Mouse (Mus musculus) liver, embryonic 11.5 days (tissue): ENCODE data around the gene Zfp3. TPM values are rescaled to one million over a fixed set of nuclear protein-coding genes. Genes with fewer than 3 reads are reported as not detected.

Experiments used
- ATAC-seq: fragments of 200-750 bp; cut with Nextera tagmentation; replicated peaks from 2 replicates; pipeline ENCODE4 v1.8.0; 2017; ENCODE audit warnings: moderate number of reproducible peaks, mild to moderate bottlenecking, moderate TSS enrichment, moderate library complexity; ENCODE audit not compliant: low FRiP score
- DNase-seq: peaks from one replicate; pipeline ENCODE4 v3.0.0-alpha.2; 2017; ENCODE audit warnings: low spot score
- H3K27ac ChIP-seq: fragments of 300-500 bp; sonication (generic); 2 replicates; pipeline ENCODE4 v1.5.1; 2014; ENCODE audit warnings: mild to moderate bottlenecking, low read depth, low read length, control low read depth
- H3K27me3 ChIP-seq: fragments of 300-500 bp; sonication (generic); replicated peaks from 2 replicates; pipeline ENCODE4 v1.6.1; 2014; ENCODE audit warnings: low read length, mixed read lengths; ENCODE audit not compliant: control insufficient read depth, insufficient read depth
- H3K36me3 ChIP-seq: fragments of 300-500 bp; sonication (generic); 2 replicates; pipeline ENCODE4 v1.6.1; 2014; ENCODE audit warnings: mild to moderate bottlenecking, low read length, moderate library complexity, mixed read lengths; ENCODE audit not compliant: control insufficient read depth, insufficient read depth
- H3K4me1 ChIP-seq: fragments of 300-500 bp; sonication (generic); replicated peaks from 2 replicates; pipeline ENCODE4 v1.6.1; 2014; ENCODE audit warnings: low read length, mixed read lengths; ENCODE audit not compliant: control insufficient read depth, insufficient read depth
- H3K4me2 ChIP-seq: fragments of 300-500 bp; sonication (generic); 2 replicates; pipeline ENCODE4 v1.6.1; 2014; ENCODE audit warnings: mild to moderate bottlenecking, control low read depth, moderate library complexity
- H3K4me3 ChIP-seq: fragments of 300-500 bp; sonication (generic); 2 replicates; pipeline ENCODE4 v1.5.1; 2014; ENCODE audit warnings: low read depth, low read length, control low read depth
- H3K9ac ChIP-seq: fragments of 300-500 bp; sonication (generic); 2 replicates; pipeline ENCODE4 v1.6.1; 2014; ENCODE audit warnings: low read depth, low read length, control low read depth
- H3K9me3 ChIP-seq: fragments of 300-500 bp; sonication (generic); 2 replicates; pipeline ENCODE4 v1.6.1; 2016; ENCODE audit warnings: low read length, inconsistent platforms, mixed read lengths; ENCODE audit not compliant: control insufficient read depth
- WGBS: fragments of 180-500 bp; shearing (Covaris S2); extraction: QIAGEN DNeasy Blood & Tissue Kit; methylation state at CpG from one replicate; pipeline ENCODE4 v1.1.7; 2014; 5-methylcytosine and 5-hydroxymethylcytosine counted together
- polyA plus RNA-seq: library from polyadenylated mRNA; unstranded; fragments of >200 nt; fragmentation: Nextera tagmentation; extraction: Ambion mirVana; gene quantifications from 2 replicates; pipeline ENCODE4 v1.2.1, GENCODE M21; 2014

The Zfp3 gene
- polyA plus RNA-seq, 1 experiment from 2014 or later = 4.0 TPM

DNA sequence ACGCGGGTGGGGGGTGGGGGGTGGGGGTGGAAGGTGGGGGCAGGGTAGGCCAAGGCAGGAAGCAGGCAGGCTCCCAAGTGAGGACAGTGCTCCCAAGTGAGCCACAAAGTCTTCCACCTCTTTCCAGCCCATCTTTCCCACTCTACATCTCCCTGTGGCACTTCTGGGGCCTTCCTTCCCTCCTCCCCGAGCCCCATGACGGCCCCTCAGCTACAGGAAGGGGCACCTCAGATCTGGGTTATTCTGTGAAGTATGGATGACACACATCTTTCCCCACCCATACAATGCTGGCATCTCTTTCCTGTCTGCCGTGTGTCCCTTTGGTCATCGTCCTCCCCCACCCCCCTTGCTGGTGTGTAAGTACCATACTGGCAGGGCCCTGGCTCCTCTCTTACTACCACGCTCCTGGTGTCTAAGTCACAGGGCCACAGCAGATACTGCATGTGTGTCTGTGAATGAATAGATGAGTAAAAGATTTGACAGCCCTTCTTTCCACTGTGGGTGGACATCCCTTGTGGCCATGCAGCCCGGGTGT is 41.7 kb downstream of the Zfp3 start:
- Histone ChIP-seq H3K4me1 (no peaks in the 10 kb centered on the region), H3K27me3 (no peaks in the 10 kb centered on the region), H3K4me3 (no peak overlapping the region), H3K4me2 (no peak overlapping the region; the same call in 1 of the 2 replicates), H3K36me3 (no peaks in the 10 kb centered on the region), H3K27ac (no peak overlapping the region), H3K9me3 (no peaks in the 10 kb centered on the region), H3K9ac (no peak overlapping the region)
- no peak for DNase-seq
- no peak for ATAC-seq
- 48% methylated on average over 8 of the region's 8 CpGs for WGBS

DNA sequence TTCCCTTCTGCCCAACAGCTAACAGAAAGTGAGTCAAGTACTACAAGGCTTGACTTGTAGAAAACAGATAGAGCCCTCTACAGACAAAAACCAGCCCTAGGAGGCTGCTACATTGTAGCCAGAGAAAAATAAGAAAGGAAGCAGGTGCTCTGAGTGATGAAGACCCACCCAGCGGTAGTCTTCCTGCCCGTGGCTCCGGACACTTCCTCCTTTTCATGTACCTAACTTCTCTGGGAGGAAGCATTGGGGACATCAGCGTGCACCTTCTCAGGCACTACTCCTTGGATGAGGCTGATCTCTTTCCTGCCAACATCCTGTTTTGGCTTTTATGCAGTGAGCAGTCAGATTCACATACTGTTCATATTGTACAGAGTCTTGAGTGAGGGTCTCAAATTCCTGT is 42.7 kb downstream of the Zfp3 start:
- H3K36me3 ChIP-seq = no peaks in the 10 kb centered on the region
- no peaks in the 10 kb centered on the region for H3K27me3 ChIP-seq
- DNase-seq (no peak), ATAC-seq (no peak)
- no peak overlapping the region for H3K4me2 ChIP-seq
- no peaks in the 10 kb centered on the region for H3K4me1 ChIP-seq
- no peaks in the 10 kb centered on the region for H3K9me3 ChIP-seq
- WGBS = 41% methylated on average over 4 of the region's 4 CpGs
- no peak overlapping the region for H3K9ac ChIP-seq
- H3K4me3 ChIP-seq = no peak overlapping the region
- H3K27ac ChIP-seq = no peak overlapping the region

DNA sequence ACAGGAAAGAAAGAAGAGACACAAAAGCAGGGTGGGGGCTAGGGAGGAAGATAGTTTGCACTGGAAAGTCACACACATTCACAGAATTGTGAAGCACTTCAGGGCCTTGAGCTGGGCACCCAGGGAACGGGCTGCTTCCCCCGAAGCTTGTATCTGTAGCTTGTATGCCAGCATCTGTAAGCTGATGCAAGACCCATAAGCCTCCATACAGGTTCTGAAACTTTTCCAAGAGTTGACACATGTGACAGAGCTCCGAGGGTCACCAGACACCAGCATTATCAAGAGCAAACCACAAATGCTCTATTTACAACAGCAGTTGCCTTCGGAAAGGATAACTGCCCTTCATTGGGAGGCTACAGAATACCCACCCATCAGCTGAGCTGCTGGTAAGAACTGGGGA is 43.6 kb downstream of the Zfp3 start:
- ATAC-seq (no peak), DNase-seq (no peak)
- Histone ChIP-seq H3K4me1 (no peaks in the 10 kb centered on the region), H3K4me3 (no peak overlapping the region), H3K27me3 (no peaks in the 10 kb centered on the region), H3K9ac (no peak overlapping the region), H3K36me3 (no peaks in the 10 kb centered on the region), H3K4me2 (no peak overlapping the region), H3K9me3 (no peaks in the 10 kb centered on the region), H3K27ac (no peak overlapping the region)
- WGBS = 70% methylated on average over 4 of the region's 4 CpGs

DNA sequence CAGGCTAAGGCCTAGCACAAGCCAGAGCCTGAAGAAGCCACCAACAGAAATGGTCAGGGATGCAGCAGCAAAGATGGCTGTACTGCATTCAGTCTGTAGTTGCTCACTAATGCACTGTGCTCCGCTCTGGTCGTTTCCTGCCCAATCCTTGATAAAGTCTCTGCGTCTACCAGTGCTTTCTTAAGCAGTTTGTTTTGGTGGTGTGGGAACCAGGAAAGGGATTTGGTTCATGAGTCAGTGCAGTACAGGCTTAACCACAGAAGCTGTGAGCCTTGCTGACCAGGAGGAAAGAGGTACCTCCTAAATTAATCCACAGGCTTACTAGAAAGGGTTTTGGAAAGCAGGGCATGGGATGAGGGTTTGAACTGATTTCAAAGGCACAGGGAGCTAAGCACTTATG is 44.1 kb downstream of the Zfp3 start:
- no peak for DNase-seq
- ATAC-seq = no peak
- Histone ChIP-seq H3K27ac (no peak overlapping the region), H3K4me3 (no peak overlapping the region), H3K9ac (no peak overlapping the region), H3K36me3 (no peaks in the 10 kb centered on the region), H3K4me2 (no peak overlapping the region), H3K27me3 (no peaks in the 10 kb centered on the region), H3K4me1 (no peaks in the 10 kb centered on the region), H3K9me3 (no peaks in the 10 kb centered on the region)
- WGBS = 48% methylated on average over 3 of the region's 3 CpGs

DNA sequence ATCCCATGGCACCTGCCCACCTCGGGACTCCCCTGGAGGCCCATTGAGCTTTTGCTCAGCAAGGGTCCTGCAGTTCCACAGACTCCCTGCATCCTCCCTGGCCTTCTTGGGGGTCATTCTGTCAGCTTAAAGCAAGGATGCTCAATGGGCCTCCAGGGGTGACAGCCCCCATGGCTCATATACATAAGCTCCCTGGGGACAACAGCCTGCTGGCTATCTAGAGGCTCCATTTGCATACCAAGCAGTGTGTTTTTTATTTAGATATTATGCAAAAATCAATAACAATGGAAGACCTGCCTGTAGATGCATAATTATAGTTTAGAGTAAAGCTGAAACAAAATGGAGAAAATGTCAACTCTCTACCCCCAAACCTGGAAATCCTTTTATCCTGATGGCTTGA is 45.0 kb downstream of the Zfp3 start:
- no peaks in the 10 kb centered on the region for H3K36me3 ChIP-seq
- no peak overlapping the region for H3K27ac ChIP-seq
- H3K4me3 ChIP-seq = no peak overlapping the region
- no peak overlapping the region for H3K9ac ChIP-seq
- H3K27me3 ChIP-seq = no peaks in the 10 kb centered on the region
- H3K9me3 ChIP-seq = no peaks in the 10 kb centered on the region
- ATAC-seq = no peak
- WGBS = 50% methylated on average over 1 of the region's 1 CpGs
- no peak overlapping the region for H3K4me2 ChIP-seq
- H3K4me1 ChIP-seq = no peaks in the 10 kb centered on the region
- no peak for DNase-seq

DNA sequence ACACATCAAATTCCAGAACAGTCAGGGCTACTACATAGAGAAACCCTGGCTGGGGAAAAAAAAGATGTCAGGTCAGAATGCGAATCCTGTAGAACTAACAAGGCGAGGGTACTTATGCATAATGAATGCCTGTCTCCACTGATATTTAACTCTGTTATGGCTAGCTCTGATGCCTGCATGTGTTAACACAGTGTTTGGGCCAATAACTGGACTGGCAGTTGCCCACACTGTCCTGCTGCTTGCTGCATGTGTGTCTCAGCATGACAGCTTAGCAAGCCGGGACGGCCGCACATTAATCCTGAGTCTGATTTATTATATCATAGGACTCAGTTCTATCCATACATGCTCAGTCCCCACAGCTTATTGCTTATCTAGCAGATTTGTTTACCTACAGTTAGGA is 47.0 kb downstream of the Zfp3 start:
- Histone ChIP-seq H3K4me1 (no peaks in the 10 kb centered on the region), H3K9ac (no peak overlapping the region), H3K4me2 (no peak overlapping the region), H3K36me3 (no peaks in the 10 kb centered on the region), H3K9me3 (no peaks in the 10 kb centered on the region), H3K27ac (no peak overlapping the region), H3K27me3 (no peaks in the 10 kb centered on the region), H3K4me3 (no peak overlapping the region)
- DNase-seq (no peak), ATAC-seq (no peak)
- 85% methylated on average over 5 of the region's 5 CpGs for WGBS

DNA sequence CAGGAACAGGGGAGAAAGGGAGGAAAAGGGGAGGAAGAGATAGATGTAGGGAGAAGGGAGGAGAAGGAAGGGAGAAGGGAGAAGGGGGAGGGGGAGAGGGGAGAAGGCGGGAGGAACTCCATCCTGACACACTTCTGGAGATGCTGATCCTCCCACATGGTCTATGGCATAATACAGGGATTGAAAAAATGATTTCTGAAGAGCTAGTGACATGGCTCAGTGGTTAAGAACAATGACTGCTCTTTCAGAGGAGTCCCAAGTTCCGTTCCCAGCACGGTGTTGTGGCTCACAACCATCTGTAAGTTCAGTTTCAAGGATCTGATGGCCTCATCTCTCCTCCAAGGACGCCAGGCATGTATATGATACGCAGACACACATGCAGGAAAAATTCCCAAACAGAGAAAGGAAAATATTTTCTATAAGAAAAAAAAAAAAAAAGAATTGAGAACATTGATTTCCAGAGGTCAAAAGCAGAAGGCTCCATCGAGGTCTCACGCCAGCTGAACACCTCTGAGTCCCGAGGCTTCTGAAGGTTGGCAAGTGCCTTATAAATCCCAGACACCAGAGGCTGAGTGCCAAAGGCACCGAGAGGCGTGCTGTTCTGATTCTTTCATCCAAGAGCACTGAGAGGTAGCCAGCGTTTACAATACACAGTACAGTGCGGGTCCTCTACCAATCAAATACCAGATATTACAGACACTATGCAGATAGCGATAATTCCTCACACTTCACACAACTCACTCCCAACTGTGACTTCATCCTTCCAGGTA is 47.6 kb downstream of the Zfp3 start:
- no peak for DNase-seq
- H3K27ac ChIP-seq = no peak overlapping the region
- no peaks in the 10 kb centered on the region for H3K4me1 ChIP-seq
- no peak overlapping the region for H3K4me2 ChIP-seq
- WGBS = 75% methylated on average over 13 of the region's 13 CpGs
- H3K9me3 ChIP-seq = no peaks in the 10 kb centered on the region
- no peaks in the 10 kb centered on the region for H3K27me3 ChIP-seq
- H3K9ac ChIP-seq = no peak overlapping the region
- ATAC-seq = no peak
- H3K4me3 ChIP-seq = no peak overlapping the region
- no peaks in the 10 kb centered on the region for H3K36me3 ChIP-seq

DNA sequence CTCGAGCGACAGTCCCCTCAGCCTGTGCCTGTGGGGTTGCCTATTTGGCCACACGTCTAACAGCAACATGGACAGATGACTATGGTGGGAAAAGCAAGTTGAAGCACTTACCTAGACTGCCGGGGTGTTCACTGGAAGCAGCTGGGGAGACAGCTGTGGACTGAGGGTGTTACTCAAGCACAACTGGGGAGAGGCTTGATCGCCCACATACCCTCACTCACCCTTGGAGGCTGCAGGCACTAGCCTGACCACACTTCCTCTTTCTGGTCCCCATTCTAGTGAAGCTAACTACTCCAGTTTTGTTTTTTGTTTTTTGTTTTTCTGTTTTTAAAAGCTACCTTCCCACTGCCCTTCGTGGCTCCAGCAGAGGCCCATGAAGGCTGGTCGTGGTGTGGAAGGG is 48.4 kb downstream of the Zfp3 start, which contains the start of gene Scimp:
Gene Scimp, minus strand, starts transcription at position 222 of the 400 bp plus-strand sequence.
- Histone ChIP-seq H3K27ac (no peak within 1 kb of the TSS), H3K4me3 (no peak within 1 kb of the TSS), H3K9me3 (no peaks in the 10 kb centered on the region), H3K9ac (no peak within 1 kb of the TSS), H3K27me3 (no peaks in the 10 kb centered on the region), H3K4me1 (no peaks in the 10 kb centered on the region), H3K4me2 (no peak within 1 kb of the TSS), H3K36me3 (no peaks in the 10 kb centered on the region)
- 58% methylated on average over 7 of the region's 7 CpGs for WGBS
- no peak for DNase-seq
- ATAC-seq = no peak

DNA sequence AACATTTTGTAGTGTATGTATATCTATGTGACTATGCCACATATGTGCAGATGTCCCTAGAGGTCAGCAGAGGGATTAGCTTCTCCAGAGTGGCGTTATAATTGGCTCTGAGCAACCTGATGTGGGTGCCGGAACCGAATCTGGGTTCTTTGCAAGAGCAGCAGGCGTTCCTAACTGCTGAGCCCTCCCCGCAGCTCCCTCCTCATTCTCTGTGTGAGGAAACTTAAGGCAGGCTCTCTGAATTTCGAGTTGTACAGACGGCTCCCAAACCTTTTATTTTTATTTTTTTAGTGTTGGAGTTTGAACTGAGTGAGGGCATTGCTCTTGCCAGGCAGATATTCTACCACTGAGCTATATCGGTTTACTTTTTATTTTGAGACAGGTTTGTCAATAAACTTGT is 51.1 kb downstream of the Zfp3 start:
- no peak overlapping the region for H3K4me3 ChIP-seq
- H3K27ac ChIP-seq = no peak overlapping the region
- ATAC-seq (no peak), DNase-seq (no peak)
- no peaks in the 10 kb centered on the region for H3K4me1 ChIP-seq
- WGBS = 79% methylated on average over 8 of the region's 8 CpGs
- no peak overlapping the region for H3K9ac ChIP-seq
- H3K4me2 ChIP-seq = no peak overlapping the region
- no peaks in the 10 kb centered on the region for H3K36me3 ChIP-seq
- H3K9me3 ChIP-seq = no peaks in the 10 kb centered on the region
- no peaks in the 10 kb centered on the region for H3K27me3 ChIP-seq
